ENCODE assay signal across 17 mouse cellular contexts in genomic region chr7:142400750-142401142, GRCm38 (mm10). TPM values are rescaled to one million over a fixed set of nuclear protein-coding genes. Genes with fewer than 3 reads are reported as not detected.
DNase-seq lines count a peak whose midpoint lies in the region; TF ChIP-seq lines count a peak whose summit lies in the region.
"Had no signal": no experiment of that assay in that cellular context is flagged by ENCODE, and none has a peak within 500 bp of the region (broad histone marks: within the 10 kb centered on the region; RNA-seq: fewer than 3 reads in every experiment).

No protein-coding gene starts in this region.

- H3K4me3 ChIP-seq in cortical plate, adult 2 months (ENCODE audit: insufficient read depth, low read length), result no peak overlapping the region
- H3K4me3 ChIP-seq in limb, embryonic 10.5 days, result no peak overlapping the region
- H3K4me3 ChIP-seq: heart, embryonic 12.5 days; liver, embryonic 15.5 days; myocyte had no signal

- peak overlapping the region; percentile 14; the same call in 1 of the 2 replicates for H3K27ac ChIP-seq in cortical plate, adult 2 months (ENCODE audit: insufficient read depth, low read length)
- no peak overlapping the region for H3K27ac ChIP-seq in limb, embryonic 10.5 days
- H3K27ac ChIP-seq: hindbrain, embryonic 14.5 days; liver, embryonic 15.5 days had no signal

- no peak for TF ChIP-seq CTCF in cortical plate, adult 2 months (IDR thresholded peaks at IDR 0.05; ENCODE audit: extremely low read depth, insufficient read depth, low read length)

- no peaks in the 10 kb centered on the region for H3K27me3 ChIP-seq in limb, embryonic 10.5 days (ENCODE audit: low read depth, poor library complexity, severe bottlenecking)
- H3K27me3 ChIP-seq: heart, embryonic 12.5 days; liver, embryonic 15.5 days had no signal

- no peaks in the 10 kb centered on the region for H3K9me3 ChIP-seq in limb, embryonic 10.5 days (replicated peaks)
- H3K9me3 ChIP-seq: heart, embryonic 12.5 days; liver, embryonic 15.5 days had no signal

- WGBS in limb, embryonic 10.5 days, result 72% methylated on average over 7 of the region's 7 CpGs

- H3K36me3 ChIP-seq in limb, embryonic 10.5 days, result no peaks in the 10 kb centered on the region
- H3K36me3 ChIP-seq: heart, embryonic 12.5 days; liver, embryonic 15.5 days had no signal

- intact Hi-C loops in heart, postnatal 25 days (cut with DNase I), result no loop called here

- peak; percentile 92 for DNase-seq in heart, adult 11 months
- no peak for DNase-seq in heart, postnatal 25 days (ENCODE audit: low spot score)
- DNase-seq in ES-CJ7 (ENCODE audit: low read depth, low spot score), result peak; percentile 53
- DNase-seq in kidney, postnatal 14 days, result peak; percentile 62
- DNase-seq in right cerebral cortex, postnatal 14 days, result no peak
- DNase-seq in urinary bladder, postnatal 36 days (ENCODE audit: low spot score in 2 of 2), result no peak
- DNase-seq in limb, embryonic 10.5 days (ENCODE audit: low spot score), result no peak
- DNase-seq: adrenal gland, postnatal 36 days; cerebellum, adult 18-20 months; thymus, adult 18-20 months had no signal

- TF ChIP-seq POLR2A in cortical plate, adult 2 months (IDR thresholded peaks at IDR 0.05; ENCODE audit: extremely low read depth, insufficient read depth, low read length), result no peak

- H3K4me1 ChIP-seq in cortical plate, adult 2 months (ENCODE audit: control insufficient read depth, insufficient read depth, low read length), result peaks cover 9% of the 10 kb centered on the region
- peaks cover 12% of the 10 kb centered on the region; the same call in 1 of the 2 replicates for H3K4me1 ChIP-seq in limb, embryonic 10.5 days

RNA-seq across cellular contexts. Expression of gene Ctsd, which starts 12.9 kb away (rescaled TPM):
- total RNA-seq in heart, postnatal 25 days (2021), result 100 to 1,000 TPM; 692 to 727 TPM
- 421 and 455 TPM in 2 replicates for polyA plus RNA-seq in cortical plate, adult 2 months (2012; rRNA removed)
- 121 and 132 TPM in 2 replicates for polyA plus RNA-seq in limb, embryonic 10.5 days (2016; fragmentation: Nextera tagmentation; extraction: Ambion mirVana)

RNA-seq across cellular contexts. Expression of gene Gm49369, which starts 18.3 kb away (rescaled TPM):
- 1 to 10 TPM; 3.0 to 4.1 TPM for total RNA-seq in heart, postnatal 25 days (2021)
- 0.45 and 1.4 TPM in 2 replicates for polyA plus RNA-seq in cortical plate, adult 2 months (2012; rRNA removed)
- 0.63 and 1.1 TPM in 2 replicates for polyA plus RNA-seq in limb, embryonic 10.5 days (2016; fragmentation: Nextera tagmentation; extraction: Ambion mirVana)
- polyA plus RNA-seq: heart, embryonic 12.5 days; hindbrain, embryonic 14.5 days had no signal

RNA-seq across cellular contexts. Expression of gene Ifitm10, which starts 27.2 kb away (rescaled TPM):
- 1 to 10 TPM; 1.8 to 2.0 TPM for total RNA-seq in heart, postnatal 25 days (2021)
- 43.0 and 45.7 TPM in 2 replicates for polyA plus RNA-seq in cortical plate, adult 2 months (2012; rRNA removed)
- 0.53 and 0.73 TPM in 2 replicates for polyA plus RNA-seq in limb, embryonic 10.5 days (2016; fragmentation: Nextera tagmentation; extraction: Ambion mirVana)

RNA-seq across cellular contexts. Expression of gene Syt8, which starts 33.9 kb away (rescaled TPM):
- total RNA-seq in heart, postnatal 25 days (2021), result not detected
- not detected in 2 replicates for polyA plus RNA-seq in cortical plate, adult 2 months (2012; rRNA removed)
- polyA plus RNA-seq in limb, embryonic 10.5 days (2016; fragmentation: Nextera tagmentation; extraction: Ambion mirVana), result 0.25 TPM in 1 of 2 replicates, not detected in the other
- total RNA-seq: adrenal gland, postnatal 36 days; left cerebral cortex, postnatal 36 days; megakaryocyte, adult 5-6 weeks had no signal
- polyA plus RNA-seq: hindbrain, embryonic 14.5 days had no signal

RNA-seq across cellular contexts. Expression of gene Tnni2, which starts 40.9 kb away (rescaled TPM):
- total RNA-seq in heart, postnatal 25 days (2021), result 1 to 10 TPM; 4.4 to 7.1 TPM
- polyA plus RNA-seq in cortical plate, adult 2 months (2012; rRNA removed), result 0.86 and 1.4 TPM in 2 replicates
- 2.4 and 3.6 TPM in 2 replicates for polyA plus RNA-seq in limb, embryonic 10.5 days (2016; fragmentation: Nextera tagmentation; extraction: Ambion mirVana)

Comparison
In these comparisons a context has a peak if more than half of its experiments do, and no peak if none do; other contexts are left out.
1. DNase-seq: peak in heart, adult 11 months (single experiment), ES-CJ7 (single experiment) and kidney, postnatal 14 days (single experiment); none in heart, postnatal 25 days (single experiment), right cerebral cortex, postnatal 14 days (single experiment), urinary bladder, postnatal 36 days (0 of 2) and limb, embryonic 10.5 days (single experiment).
2. RNA of gene Ifitm10, which starts 27.2 kb away (polyA plus RNA-seq): 43.0 to 45.7 TPM in cortical plate, adult 2 months; 0.53 to 0.73 TPM in limb, embryonic 10.5 days; every median in the first group is over 10 times any median in the second.